Mouse (Mus musculus) spleen, adult 18-20 months (tissue): ENCODE measurements around the gene Sync.

ENCODE experiments used
- DNase-seq, 2 experiments: peaks; one replicate each; pipeline ENCODE4 v3.0.0; 2022; ENCODE audit warnings: mixed read lengths in 2 of 2

Sync gene

GRCm38 (mm10) chr4:129307936-129308335, 20.5 kb downstream of the Sync start:
- DNase-seq = no peak

- no peak for DNase-seq
These were observed 26.5 kb downstream of the Sync start for GRCm38 (mm10) chr4:129313886-129314285.

GRCm38 (mm10) chr4:129320876-129321275, 33.5 kb downstream of the Sync start:
- no peak for DNase-seq

GRCm38 (mm10) chr4:129322042-129322441, 34.6 kb downstream of the Sync start:
- DNase-seq = no peak

GRCm38 (mm10) chr4:129323491-129323890, 36.1 kb downstream of the Sync start:
- DNase-seq = no peak

GRCm38 (mm10) chr4:129324756-129325155, 37.3 kb downstream of the Sync start:
- DNase-seq = no peak

GRCm38 (mm10) chr4:129326191-129326590, 38.8 kb downstream of the Sync start:
- no peak for DNase-seq

- DNase-seq = no peak
These were observed 45.4 kb downstream of the Sync start for GRCm38 (mm10) chr4:129332846-129333245.

- no peak for DNase-seq
These were observed 47.3 kb downstream of the Sync start for GRCm38 (mm10) chr4:129334677-129335215.

- peak; percentile 93 for DNase-seq
These were observed 48.0 kb downstream of the Sync start, which contains the start of the genes Rbbp4 and Zbtb8os for GRCm38 (mm10) chr4:129335216-129336074. Gene Rbbp4, minus strand, starts transcription at chr4:129335370. Gene Zbtb8os, plus strand, starts transcription at chr4:129335695.

GRCm38 (mm10) chr4:129336291-129336690, 48.9 kb downstream of the Sync start:
- DNase-seq = no peak

- DNase-seq = no peak
These were observed 52.3 kb downstream of the Sync start for GRCm38 (mm10) chr4:129339743-129340142.

GRCm38 (mm10) chr4:129341888-129342287, 54.5 kb downstream of the Sync start:
- no peak for DNase-seq

- DNase-seq = no peak
These were observed 55.3 kb downstream of the Sync start for GRCm38 (mm10) chr4:129342705-129343104.

GRCm38 (mm10) chr4:129346481-129347154, 59.2 kb downstream of the Sync start:
- DNase-seq = no peak

GRCm38 (mm10) chr4:129350644-129351043, 63.2 kb downstream of the Sync start:
- DNase-seq = peak; percentile 45 to 76

- DNase-seq = no peak
These were observed 63.7 kb downstream of the Sync start for GRCm38 (mm10) chr4:129351111-129351510.

- DNase-seq = no peak
These were observed 65.8 kb downstream of the Sync start for GRCm38 (mm10) chr4:129353176-129353575.

GRCm38 (mm10) chr4:129354236-129354635, 66.8 kb downstream of the Sync start:
- DNase-seq = peak; percentile 22 to 34

- no peak for DNase-seq
These were observed 70.3 kb downstream of the Sync start for GRCm38 (mm10) chr4:129357613-129358163.
